Mouse (Mus musculus) retina, embryonic 14.5 days (tissue): Measurements from ENCODE around the gene Gm14403.
"Not testable (repeated sequence)": the region's sequence is repeated elsewhere in the genome, so short reads cannot be mapped to it uniquely, and the experiment has no call there.

ENCODE experiments used
- DNase-seq: peaks from one replicate; pipeline ENCODE4 v3.0.0-alpha.2; 2015; ENCODE audit warnings: low spot score

Gm14403 gene

GRCm38 (mm10) chr2:177498067-177498466, at the start of gene Gm14403:
Gene Gm14403, plus strand, starts transcription at chr2:177498215.
- peak; percentile 61 for DNase-seq

- DNase-seq, result peak; percentile 3
Observed at GRCm38 (mm10) chr2:177464676-177465075, 33.3 kb upstream of the Gm14403 start, which contains the start of gene Zfp970. Gene Zfp970, plus strand, starts transcription at chr2:177464733.

GRCm38 (mm10) chr2:177468222-177468621, 29.8 kb upstream of the Gm14403 start:
- not testable (repeated sequence) for DNase-seq

GRCm38 (mm10) chr2:177472261-177472660, 25.8 kb upstream of the Gm14403 start:
- not testable (repeated sequence) for DNase-seq

- DNase-seq, result not testable (repeated sequence)
Observed at GRCm38 (mm10) chr2:177481971-177482370, 16.0 kb upstream of the Gm14403 start.

- DNase-seq, result not testable (repeated sequence)
Observed at GRCm38 (mm10) chr2:177483238-177483948, 14.6 kb upstream of the Gm14403 start.

- not testable (repeated sequence) for DNase-seq
Observed at GRCm38 (mm10) chr2:177499182-177499581, 1.2 kb downstream of the Gm14403 start.

- DNase-seq, result not testable (repeated sequence)
Observed at GRCm38 (mm10) chr2:177505211-177505719, 7.2 kb downstream of the Gm14403 start.

GRCm38 (mm10) chr2:177511381-177511780, 13.4 kb downstream of the Gm14403 start:
- not testable (repeated sequence) for DNase-seq

- not testable (repeated sequence) for DNase-seq
Observed at GRCm38 (mm10) chr2:177511972-177512371, 14.0 kb downstream of the Gm14403 start.

- DNase-seq, result not testable (repeated sequence)
Observed at GRCm38 (mm10) chr2:177513991-177514479, 16.0 kb downstream of the Gm14403 start.

- not testable (repeated sequence) for DNase-seq
Observed at GRCm38 (mm10) chr2:177517746-177518145, 19.7 kb downstream of the Gm14403 start.

- DNase-seq, result not testable (repeated sequence)
Observed at GRCm38 (mm10) chr2:177518354-177518753, 20.3 kb downstream of the Gm14403 start.

- DNase-seq, result not testable (repeated sequence)
Observed at GRCm38 (mm10) chr2:177518960-177519359, 20.9 kb downstream of the Gm14403 start.

GRCm38 (mm10) chr2:177520035-177520434, 22.0 kb downstream of the Gm14403 start:
- DNase-seq, result no peak

GRCm38 (mm10) chr2:177523061-177523460, 25.0 kb downstream of the Gm14403 start:
- no peak for DNase-seq

- DNase-seq, result not testable (repeated sequence)
Observed at GRCm38 (mm10) chr2:177523674-177524073, 25.7 kb downstream of the Gm14403 start.

GRCm38 (mm10) chr2:177524171-177524570, 26.2 kb downstream of the Gm14403 start:
- not testable (repeated sequence) for DNase-seq

- DNase-seq, result no peak
Observed at GRCm38 (mm10) chr2:177535876-177536275, 37.9 kb downstream of the Gm14403 start.

- DNase-seq, result not testable (repeated sequence)
Observed at GRCm38 (mm10) chr2:177537141-177537540, 39.1 kb downstream of the Gm14403 start.

GRCm38 (mm10) chr2:177537717-177538116, 39.7 kb downstream of the Gm14403 start:
- not testable (repeated sequence) for DNase-seq

GRCm38 (mm10) chr2:177555261-177555660, 57.2 kb downstream of the Gm14403 start:
- DNase-seq, result not testable (repeated sequence)
